Mouse (Mus musculus): Measurements from ENCODE around the gene Ap1g1.
A peak's percentile ranks its signal among the peaks of the same experiment; 100 is the strongest.
"Not testable (repeated sequence)": the region's sequence is repeated elsewhere in the genome, so short reads cannot be mapped to it uniquely, and the experiment has no call there.

Ap1g1 gene

DNA sequence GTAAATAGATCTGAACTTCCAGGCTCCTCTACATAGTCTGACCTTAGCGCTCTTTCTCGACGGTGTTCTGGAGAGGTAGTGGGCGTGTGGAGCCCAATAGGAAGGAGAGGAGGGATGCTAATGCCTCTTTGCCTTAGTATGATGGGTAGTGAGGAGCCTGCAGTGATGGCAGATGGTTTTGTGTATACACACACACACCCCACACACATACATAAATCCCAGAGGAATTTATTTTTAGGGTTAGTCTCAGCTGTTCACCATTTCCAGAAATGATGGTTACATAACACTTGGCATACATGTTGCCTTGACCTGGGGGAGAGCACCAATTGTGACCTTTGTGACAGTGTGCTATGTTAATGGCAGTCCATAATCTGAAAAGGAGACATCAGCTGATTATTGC is 87.2 kb downstream of the Ap1g1 start:
- peak in 1 of 2 experiments; percentile 7 for DNase-seq (ENCODE audit: low spot score in 2 of 2)

- DNase-seq (ENCODE audit: low spot score in 2 of 2) = no peak
These were observed 88.3 kb downstream of the Ap1g1 start for GRCm38 (mm10) chr8:109866690-109867089.

DNA sequence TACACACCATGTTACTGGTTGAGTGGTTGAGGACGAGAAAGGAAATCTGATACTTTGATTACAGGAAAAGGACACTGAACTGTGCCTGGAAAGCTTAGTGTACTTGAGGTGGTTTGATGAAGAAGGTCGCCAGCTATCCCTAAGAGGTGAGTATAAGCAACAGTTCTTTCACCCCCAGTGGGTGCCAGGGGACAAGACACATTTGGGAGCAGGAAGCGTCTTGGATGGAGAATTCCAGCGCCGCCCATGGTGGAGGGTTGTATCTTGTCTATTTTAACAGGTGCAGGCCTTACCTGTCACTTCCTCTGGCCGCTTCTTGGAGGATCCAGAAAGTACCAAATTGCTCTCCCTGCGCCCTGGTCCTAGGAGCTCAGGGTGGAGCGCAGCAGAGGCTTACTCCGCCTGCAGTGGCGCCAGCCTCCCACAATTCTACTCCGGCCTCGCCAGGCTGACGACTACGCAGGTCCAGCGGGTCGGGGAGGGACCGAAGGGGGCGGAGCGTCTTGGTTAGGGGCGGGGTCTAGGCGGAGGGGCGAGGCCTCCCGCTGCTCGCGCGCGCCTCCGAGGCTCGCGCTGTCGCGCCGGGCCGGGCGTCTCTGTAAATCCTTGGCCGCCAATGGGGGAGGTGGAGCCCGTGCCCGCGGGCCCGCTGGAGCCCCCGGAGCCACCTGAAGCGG is 89.8 kb downstream of the Ap1g1 start, which contains the start of gene Phlpp2:
Gene Phlpp2 (plus strand): TSS at position 540 of the 677 bp plus-strand sequence.
- DNase-seq (ENCODE audit: low spot score in 2 of 2) = peak; percentile 84 to 92

GRCm38 (mm10) chr8:109868680-109869361 is 90.5 kb downstream of the Ap1g1 start:
- peak; percentile 30 to 46 for DNase-seq (ENCODE audit: low spot score in 2 of 2)

DNA sequence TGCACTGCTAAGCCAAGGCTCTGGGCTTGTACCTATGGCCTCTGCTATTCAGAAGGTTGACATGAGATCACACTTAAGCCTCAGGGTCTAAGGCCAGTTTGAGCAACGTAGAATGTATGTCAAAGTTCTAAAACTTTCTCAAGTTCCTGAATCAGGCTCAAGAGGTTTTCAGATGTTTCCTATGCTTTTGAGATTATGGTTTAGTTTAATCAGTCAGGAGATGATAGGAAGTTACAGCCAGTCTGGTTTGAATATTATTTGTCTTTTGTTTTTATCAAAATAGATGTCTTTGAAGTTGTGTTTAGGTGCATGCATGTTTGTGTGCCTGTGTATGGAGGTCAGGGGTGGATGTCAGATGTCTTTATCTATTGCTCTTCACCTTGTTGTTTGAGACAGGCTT is 92.7 kb downstream of the Ap1g1 start:
- DNase-seq (ENCODE audit: low spot score in 2 of 2) = no peak

GRCm38 (mm10) chr8:109873800-109874199 is 95.4 kb downstream of the Ap1g1 start:
- DNase-seq (ENCODE audit: low spot score in 2 of 2) = not testable (repeated sequence)

DNA sequence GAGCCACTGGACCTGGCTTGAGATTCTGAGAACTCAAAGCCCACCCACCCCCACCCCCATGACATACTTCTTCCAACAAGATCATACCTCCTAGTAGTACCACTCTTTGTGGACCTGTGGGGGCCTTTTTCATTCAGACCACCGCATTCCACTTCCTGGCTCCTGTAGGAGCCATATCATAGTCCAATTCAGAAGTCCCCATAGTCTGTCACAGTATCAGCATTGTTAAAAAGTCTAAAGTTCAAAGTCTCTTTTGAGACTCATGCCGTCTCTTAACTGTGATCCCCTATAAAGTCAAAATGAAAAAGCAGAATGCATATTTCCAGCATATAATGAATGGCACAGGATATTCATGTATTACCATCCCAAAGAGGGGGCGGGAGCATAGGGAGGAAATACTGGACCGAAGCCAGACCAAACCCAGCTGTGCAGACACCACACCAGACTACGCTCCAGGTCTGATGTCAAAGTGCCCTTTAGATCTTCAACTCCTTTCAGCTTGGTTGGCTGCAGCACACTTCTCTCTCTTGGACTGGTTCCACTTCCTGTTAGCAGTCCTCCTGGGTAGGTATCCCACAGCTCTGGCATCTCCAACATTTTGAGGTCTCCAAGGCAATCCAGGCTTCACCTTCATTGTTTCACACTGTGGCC is 101.8 kb downstream of the Ap1g1 start:
- DNase-seq (ENCODE audit: low spot score in 2 of 2) = no peak

GRCm38 (mm10) chr8:109885294-109885693 is 106.9 kb downstream of the Ap1g1 start:
- no peak for DNase-seq (ENCODE audit: low spot score in 2 of 2)

- no peak for DNase-seq (ENCODE audit: low spot score in 2 of 2)
These were observed 110.9 kb downstream of the Ap1g1 start for GRCm38 (mm10) chr8:109889211-109889610.

DNA sequence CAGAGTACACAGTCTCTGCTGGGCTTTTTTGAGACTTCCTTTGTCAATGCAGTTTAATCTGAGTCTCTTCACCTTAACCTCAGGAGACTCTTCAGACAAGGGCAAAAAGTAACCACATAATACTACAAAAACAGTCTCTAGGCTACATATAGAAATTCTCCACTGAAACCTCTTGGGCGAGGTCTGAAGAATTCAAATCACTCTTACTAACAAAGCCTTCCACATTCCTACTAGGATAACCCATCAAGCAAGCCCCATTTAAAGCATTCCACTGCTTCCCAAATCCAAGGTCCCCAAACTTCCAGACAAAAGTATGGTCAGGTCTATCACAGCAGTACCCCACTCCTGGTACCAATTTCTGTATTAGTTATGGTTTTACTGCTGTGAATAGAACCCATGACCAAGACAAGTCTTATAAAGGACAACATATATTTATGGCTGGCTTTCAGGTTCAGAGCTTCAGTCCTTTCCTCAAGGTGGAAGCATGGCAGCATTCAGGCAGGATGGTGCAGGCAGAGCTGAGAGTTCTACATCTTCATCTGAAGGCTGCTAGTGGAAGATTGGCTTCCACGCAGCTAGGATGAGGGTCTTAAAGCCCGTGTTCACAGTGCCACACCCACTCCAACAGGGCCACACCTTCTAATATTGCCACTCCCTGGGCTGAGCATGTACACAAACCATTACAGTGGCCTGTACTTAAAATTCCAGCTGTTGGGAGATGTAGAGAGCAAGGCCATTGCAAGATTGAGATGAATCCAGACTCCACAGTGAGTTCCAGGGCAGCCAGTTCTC is 112.6 kb downstream of the Ap1g1 start:
- no peak for DNase-seq (ENCODE audit: low spot score in 2 of 2)

DNA sequence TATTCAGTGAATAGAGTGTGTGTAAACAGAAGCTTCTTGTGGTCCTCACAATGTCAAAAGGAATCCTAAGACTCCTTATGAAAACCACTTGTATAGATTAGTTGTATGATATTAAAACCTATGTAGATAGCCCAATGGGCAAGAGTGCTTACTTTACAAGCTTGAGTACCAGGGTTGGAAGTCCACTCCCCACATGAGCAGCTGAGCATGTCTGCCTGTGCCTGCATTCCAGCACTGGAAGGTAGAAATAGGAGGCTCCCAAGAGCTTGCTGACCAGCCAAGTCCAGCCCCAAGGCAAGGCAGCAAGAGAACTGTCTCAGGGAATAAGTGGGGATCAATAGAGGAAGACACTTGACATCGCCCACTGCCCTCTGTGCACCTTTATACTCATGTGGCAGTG is 116.3 kb downstream of the Ap1g1 start:
- no peak for DNase-seq (ENCODE audit: low spot score in 2 of 2)

DNA sequence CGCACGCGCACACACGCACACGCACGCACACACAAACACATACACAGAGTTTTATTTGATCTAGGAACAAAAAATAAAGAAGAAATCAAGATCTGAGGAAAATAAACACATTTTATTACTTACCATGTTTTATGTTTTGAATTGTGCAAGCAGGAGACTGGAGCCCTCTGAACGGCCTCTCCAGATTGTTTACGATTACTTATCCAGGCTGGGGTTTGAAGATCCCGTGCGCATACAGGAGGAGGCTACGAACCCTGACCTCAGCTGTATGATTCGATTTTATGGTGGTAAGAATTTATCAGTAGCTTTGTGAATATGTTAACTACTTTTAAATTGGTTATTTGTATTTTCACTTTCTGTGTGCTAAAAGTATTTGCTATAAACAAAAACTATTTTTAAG is 117.0 kb downstream of the Ap1g1 start:
- DNase-seq (ENCODE audit: low spot score in 2 of 2) = no peak

- DNase-seq (ENCODE audit: low spot score in 2 of 2) = no peak
These were observed 124.0 kb downstream of the Ap1g1 start for GRCm38 (mm10) chr8:109902379-109902778.

DNA sequence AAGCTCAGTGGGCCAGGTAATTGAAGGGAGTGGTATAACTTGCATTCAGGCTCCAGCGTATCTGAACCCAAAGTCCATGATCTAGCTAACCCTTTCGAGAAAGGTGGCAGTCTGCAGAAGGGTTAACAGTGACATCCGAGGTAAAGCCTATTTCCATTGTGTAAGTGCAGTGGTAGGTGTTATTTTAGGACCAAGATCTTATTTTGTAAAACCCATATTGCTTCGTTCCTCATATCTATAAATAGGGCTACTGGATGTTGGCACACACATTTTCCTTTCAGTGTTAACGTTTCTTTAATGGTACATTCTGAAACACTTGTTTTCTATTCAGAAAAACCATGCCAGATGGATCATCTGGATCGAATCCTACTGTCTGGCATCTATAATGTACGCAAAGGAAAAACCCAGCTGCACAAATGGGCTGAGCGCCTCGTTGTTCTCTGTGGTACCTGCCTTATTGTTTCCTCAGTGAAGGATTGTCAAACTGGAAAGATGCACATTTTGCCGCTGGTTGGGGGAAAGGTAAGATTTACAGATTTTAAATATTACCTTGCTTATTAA is 125.6 kb downstream of the Ap1g1 start:
- DNase-seq (ENCODE audit: low spot score in 2 of 2) = no peak

- no peak for DNase-seq (ENCODE audit: low spot score in 2 of 2)
These were observed 126.7 kb downstream of the Ap1g1 start for GRCm38 (mm10) chr8:109904928-109905668.

DNA sequence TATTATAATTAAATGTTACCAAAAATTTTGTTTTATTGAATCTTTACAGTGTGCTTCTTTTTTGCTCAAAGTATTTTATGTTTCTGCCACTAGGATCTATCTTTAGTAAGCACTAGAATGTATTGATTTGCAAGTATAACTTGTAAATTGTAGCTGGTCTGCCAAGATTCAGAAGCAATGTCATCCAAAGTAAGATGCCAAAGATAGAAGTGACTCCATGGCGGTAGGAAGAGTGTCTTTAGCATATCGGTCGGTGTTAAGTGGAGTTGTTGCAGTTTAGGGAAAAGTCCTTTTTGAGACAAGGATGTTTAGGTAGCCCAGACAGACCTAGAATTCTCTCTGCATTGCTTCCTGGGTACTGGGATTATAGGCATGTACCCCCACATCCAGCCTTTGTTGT is 128.6 kb downstream of the Ap1g1 start:
- DNase-seq (ENCODE audit: low spot score in 2 of 2) = no peak

DNA sequence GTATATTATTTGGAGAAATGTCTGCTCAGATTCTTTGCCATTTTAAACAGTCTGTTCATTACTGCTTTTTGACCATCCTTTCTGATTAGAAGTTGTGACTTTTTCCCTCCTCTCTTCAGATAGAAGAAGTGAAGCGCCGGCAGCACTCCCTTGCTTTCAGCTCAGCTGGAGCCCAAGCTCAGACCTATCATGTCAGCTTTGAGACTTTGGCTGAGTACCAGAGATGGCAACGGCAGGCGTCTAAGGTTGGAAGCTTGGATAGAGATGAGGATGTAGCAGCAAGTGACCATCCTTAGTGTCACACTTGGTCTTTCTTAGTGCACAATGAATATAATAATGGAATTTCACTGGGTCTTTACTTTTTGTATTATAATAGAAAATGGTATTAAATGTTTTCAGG is 129.0 kb downstream of the Ap1g1 start:
- no peak for DNase-seq (ENCODE audit: low spot score in 2 of 2)
